ENCODE assay signal across 8 mouse cellular contexts in genomic region chr7:123084180-123084691, GRCm38 (mm10). TPM values are rescaled to one million over a fixed set of nuclear protein-coding genes. Genes with fewer than 3 reads are reported as not detected.
A peak's percentile ranks its signal among the peaks of the same experiment; 100 is the strongest.
DNase-seq lines count a peak whose midpoint lies in the region; ATAC-seq and TF ChIP-seq lines count a peak whose summit lies in the region.

No protein-coding gene starts in this region.

- TF ChIP-seq CTCF in left cerebral cortex, adult 2 months (IDR thresholded peaks at IDR 0.05) = no peak

- H3K27me3 ChIP-seq in intestine, embryonic 14.5 days (replicated peaks; ENCODE audit: control insufficient read depth, insufficient read depth, low read length) = no peaks in the 10 kb centered on the region
- H3K27me3 ChIP-seq in midbrain, embryonic 15.5 days (replicated peaks) = no peaks in the 10 kb centered on the region

- no peak overlapping the region for H3K9ac ChIP-seq in intestine, embryonic 14.5 days (ENCODE audit: low read length)
- H3K9ac ChIP-seq in midbrain, embryonic 15.5 days = 0 out of 2 replicates have a peak overlapping the region, but pooled peaks have one; percentile 22

- intact Hi-C loops in left cerebral cortex, adult 2 months (cut with DNase I) = loop anchor here (1.0 to 5.0 kb wide), 2 partner anchors 40 to 52 kb away; no protein-coding TSS in a partner anchor

- no peak for ATAC-seq in cerebellum, adult (ENCODE audit: insufficient number of reproducible peaks, low FRiP score, low TSS enrichment)
- peak; percentile 72 for ATAC-seq in granulocyte monocyte progenitor cell, adult 5-6 weeks (replicated peaks; ENCODE audit: poor library complexity, severe bottlenecking)
- peak; percentile 59 for ATAC-seq in intestine, embryonic 14.5 days (replicated peaks; ENCODE audit: low FRiP score, low TSS enrichment, low read depth)
- peak; percentile 94 for ATAC-seq in midbrain, embryonic 15.5 days (replicated peaks)

- no peaks in the 10 kb centered on the region for H3K36me3 ChIP-seq in intestine, embryonic 14.5 days (ENCODE audit: control insufficient read depth, insufficient read depth, low read length)
- no peaks in the 10 kb centered on the region for H3K36me3 ChIP-seq in midbrain, embryonic 15.5 days (replicated peaks)

- H3K4me2 ChIP-seq in intestine, embryonic 14.5 days (ENCODE audit: low read length) = peak overlapping the region; percentile 36
- peak overlapping the region; percentile 50 for H3K4me2 ChIP-seq in midbrain, embryonic 15.5 days

- peak; percentile 37 for DNase-seq in cerebellum, adult 11-12 months
- peak; percentile 39 to 74 for DNase-seq in cerebellum, postnatal 4 days (ENCODE audit: low spot score in 2 of 2)
- DNase-seq in intestine, embryonic 14.5 days (ENCODE audit: low spot score) = peak; percentile 67
- peak; percentile 71 to 77 for DNase-seq in left cerebral cortex, adult 2 months (ENCODE audit: extremely low spot score in 1 of 2, low spot score in 2 of 2)
- DNase-seq in testis, postnatal 14 days (ENCODE audit: low spot score) = peak; percentile 36

- WGBS in intestine, embryonic 14.5 days = 3% methylated on average over 7 of the region's 7 CpGs
- 0% methylated on average over 7 of the region's 7 CpGs for WGBS in midbrain, embryonic 15.5 days

- peak overlapping the region; percentile 43; the same call in 1 of the 2 replicates for H3K27ac ChIP-seq in intestine, embryonic 14.5 days (ENCODE audit: low read depth)
- peak overlapping the region; percentile 85 for H3K27ac ChIP-seq in left cerebral cortex, adult 2 months
- peak overlapping the region; percentile 93 for H3K27ac ChIP-seq in midbrain, embryonic 15.5 days

- H3K4me3 ChIP-seq in intestine, embryonic 14.5 days (ENCODE audit: low read depth, low read length) = no peak overlapping the region
- H3K4me3 ChIP-seq in left cerebral cortex, adult 2 months = peak overlapping the region; percentile 27
- peak overlapping the region; percentile 24 for H3K4me3 ChIP-seq in midbrain, embryonic 15.5 days

- H3K4me1 ChIP-seq in intestine, embryonic 14.5 days (replicated peaks; ENCODE audit: control insufficient read depth, insufficient read depth, low read length) = peaks cover 21% of the 10 kb centered on the region
- H3K4me1 ChIP-seq in midbrain, embryonic 15.5 days = peaks cover 37% of the 10 kb centered on the region

- H3K9me3 ChIP-seq in intestine, embryonic 14.5 days (ENCODE audit: control insufficient read depth, low read length) = no peaks in the 10 kb centered on the region
- no peaks in the 10 kb centered on the region for H3K9me3 ChIP-seq in midbrain, embryonic 15.5 days

RNA-seq across cellular contexts. Expression of gene Tnrc6a, which starts 39.4 kb away (rescaled TPM):
- 26.8 and 33.8 TPM in 2 replicates for total RNA-seq in granulocyte monocyte progenitor cell, adult 5-6 weeks (2014; fragmentation: Nextera tagmentation)
- total RNA-seq in granulocyte monocyte progenitor cell, adult 5-6 weeks (2017) = 24.9 and 31.8 TPM in 2 replicates
- polyA plus RNA-seq in intestine, embryonic 14.5 days (2014; fragmentation: Nextera tagmentation; extraction: Ambion mirVana) = 54.5 and 56.0 TPM in 2 replicates
- total RNA-seq in left cerebral cortex, adult 2 months (2021) = 10 to 100 TPM; 59.6 to 62.4 TPM
- polyA plus RNA-seq in midbrain, embryonic 15.5 days (2015; fragmentation: Nextera tagmentation; extraction: Ambion mirVana) = 44.0 and 57.7 TPM in 2 replicates

Comparison
In these comparisons a context has a peak if more than half of its experiments do, and no peak if none do; other contexts are left out.
1. H3K27ac ChIP-seq: peak in every context shown above with its lines; median percentile 93 in midbrain, embryonic 15.5 days; 85 in left cerebral cortex, adult 2 months; 43 in intestine, embryonic 14.5 days.